Mouse (Mus musculus) kidney, adult 2 months (tissue): Measurements from ENCODE around the gene Gm4981. TPM values are rescaled to one million over a fixed set of nuclear protein-coding genes. Genes with fewer than 3 reads are reported as not detected.

ENCODE experiments used
- DNase-seq: peaks from one replicate; pipeline ENCODE4 v3.0.0; 2021
- H3K27ac ChIP-seq: fragments of 200-500 bp; 2 replicates; pipeline ENCODE4 v1.5.1; 2012; ENCODE audit warnings: low read depth, low read length, control low read depth, inconsistent platforms; ENCODE audit not compliant: insufficient read depth
- H3K27me3 ChIP-seq: fragments of 200-500 bp; replicated peaks from 2 replicates; pipeline ENCODE4 v1.6.1; 2012; ENCODE audit warnings: mild to moderate bottlenecking, moderate library complexity, low read length, inconsistent platforms; ENCODE audit not compliant: control insufficient read depth, insufficient read depth
- H3K36me3 ChIP-seq: fragments of 200-500 bp; 2 replicates; pipeline ENCODE4 v1.6.1; 2012; ENCODE audit warnings: mild to moderate bottlenecking, moderate library complexity, low read length, inconsistent platforms; ENCODE audit not compliant: control insufficient read depth, insufficient read depth
- H3K4me1 ChIP-seq: fragments of 200-500 bp; 2 replicates; pipeline ENCODE4 v1.6.1; 2011; ENCODE audit warnings: low read length; ENCODE audit not compliant: control insufficient read depth, insufficient read depth
- H3K4me3 ChIP-seq: fragments of 200-500 bp; 2 replicates; pipeline ENCODE4 v1.5.1; 2011; ENCODE audit warnings: mild to moderate bottlenecking, low read depth, low read length, control low read depth; ENCODE audit not compliant: insufficient read depth
- CTCF ChIP-seq: fragments of 200-500 bp; conservative IDR thresholded peaks from 2 replicates; pipeline ENCODE4 v1.5.1; 2011; ENCODE audit warnings: low read depth, mild to moderate bottlenecking, control low read depth, low read length, moderate library complexity, mixed read lengths; ENCODE audit not compliant: insufficient read depth, insufficient read length
- POLR2A ChIP-seq: fragments of 200-500 bp; IDR thresholded peaks from one replicate; pipeline ENCODE4 v1.6.1; 2011; ENCODE audit warnings: low read depth, low read length, control low read depth
- WGBS: fragments of 180-500 bp; shearing (Covaris S2); methylation state at CpG from one replicate; pipeline ENCODE4 v1.1.7; 2018; 5-methylcytosine and 5-hydroxymethylcytosine counted together
- polyA plus RNA-seq: library from polyadenylated mRNA; depleted of rRNA; stranded (reverse); fragments of >200 nt; gene quantifications from 2 replicates; pipeline ENCODE4 v1.2.3, GENCODE M21; 2012; rRNA removed

Gene Gm4981
- polyA plus RNA-seq, 1 experiment, result not detected

- H3K27ac ChIP-seq, result no peak overlapping the region
- H3K4me1 ChIP-seq, result no peaks in the 10 kb centered on the region
- H3K36me3 ChIP-seq, result no peaks in the 10 kb centered on the region
- TF ChIP-seq CTCF (no peak), POLR2A (no peak)
- peak; percentile 25 for DNase-seq
- no peak overlapping the region for H3K4me3 ChIP-seq
- no peaks in the 10 kb centered on the region for H3K27me3 ChIP-seq
- WGBS, result 87% methylated on average over 2 of the region's 2 CpGs
Observed at GRCm38 (mm10) chr10:58211213-58211612, 25.3 kb downstream of the Gm4981 start.

GRCm38 (mm10) chr10:58210514-58210913 is 26.0 kb downstream of the Gm4981 start:
- WGBS, result 68% methylated on average over 1 of the region's 1 CpGs
- H3K36me3 ChIP-seq, result no peaks in the 10 kb centered on the region
- no peak overlapping the region for H3K27ac ChIP-seq
- no peaks in the 10 kb centered on the region for H3K4me1 ChIP-seq
- no peaks in the 10 kb centered on the region for H3K27me3 ChIP-seq
- H3K4me3 ChIP-seq, result no peak overlapping the region
- peak; percentile 20 for DNase-seq
- no peak for TF ChIP-seq CTCF
- TF ChIP-seq POLR2A, result no peak

GRCm38 (mm10) chr10:58209710-58210467 is 26.6 kb downstream of the Gm4981 start:
- Histone ChIP-seq H3K4me1 (no peaks in the 10 kb centered on the region), H3K4me3 (no peak overlapping the region), H3K27me3 (no peaks in the 10 kb centered on the region), H3K27ac (no peak overlapping the region), H3K36me3 (no peaks in the 10 kb centered on the region)
- 73% methylated on average over 2 of the region's 2 CpGs for WGBS
- no peak for TF ChIP-seq CTCF
- TF ChIP-seq POLR2A, result no peak
- DNase-seq, result peak; percentile 19

GRCm38 (mm10) chr10:58206639-58207404 is 29.7 kb downstream of the Gm4981 start:
- no peaks in the 10 kb centered on the region for H3K36me3 ChIP-seq
- no peak overlapping the region for H3K4me3 ChIP-seq
- no peaks in the 10 kb centered on the region for H3K4me1 ChIP-seq
- H3K27ac ChIP-seq, result no peak overlapping the region
- TF ChIP-seq POLR2A, result no peak
- no peaks in the 10 kb centered on the region for H3K27me3 ChIP-seq
- WGBS, result 91% methylated on average over 4 of the region's 4 CpGs
- DNase-seq, result no peak

DNA sequence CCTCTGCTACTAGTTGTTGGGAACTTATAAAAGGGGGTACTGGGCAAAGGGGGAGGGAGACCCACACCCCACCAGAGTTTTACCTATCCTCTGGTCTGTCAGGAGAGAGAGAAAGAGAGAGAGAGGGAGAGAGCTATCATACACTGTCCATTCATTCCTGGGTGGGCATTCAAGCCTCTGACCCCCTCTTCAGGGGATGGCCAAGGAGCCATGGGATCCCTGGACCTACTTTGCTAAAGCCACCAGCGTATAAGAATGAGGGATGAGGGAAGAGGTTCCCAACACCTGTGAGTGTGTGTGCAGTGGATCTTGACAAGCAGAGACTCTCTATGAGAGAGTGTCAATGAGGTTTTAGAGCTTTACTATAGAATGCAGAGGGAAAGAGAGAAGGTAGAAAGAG is 30.5 kb downstream of the Gm4981 start:
- TF ChIP-seq POLR2A (no peak), CTCF (no peak)
- WGBS, result 52% methylated on average over 1 of the region's 1 CpGs
- no peaks in the 10 kb centered on the region for H3K36me3 ChIP-seq
- no peaks in the 10 kb centered on the region for H3K27me3 ChIP-seq
- DNase-seq, result no peak
- no peak overlapping the region for H3K27ac ChIP-seq
- no peaks in the 10 kb centered on the region for H3K4me1 ChIP-seq
- H3K4me3 ChIP-seq, result no peak overlapping the region

Other genes starting within 250 kb of the Gm4981 start
- gene AW822073, start 11.8 kb downstream of the Gm4981 start, polyA plus RNA-seq, result not detected in 2 replicates
- gene Duxf3, start 4.0 kb downstream of the Gm4981 start, polyA plus RNA-seq, result not detected in 2 replicates
- gene Gcc2, start 18.8 kb upstream of the Gm4981 start, polyA plus RNA-seq, result 11.3 and 13.0 TPM in 2 replicates
- gene Lims1, start 86.8 kb upstream of the Gm4981 start, polyA plus RNA-seq, result 14.5 and 16.1 TPM in 2 replicates
- gene Ranbp2, start 210.2 kb upstream of the Gm4981 start, polyA plus RNA-seq, result 4.2 and 5.3 TPM in 2 replicates